Mouse (Mus musculus) myocyte (in vitro differentiated cells): ENCODE results near the gene Fam78b. TPM values are rescaled to one million over a fixed set of nuclear protein-coding genes. Genes with fewer than 3 reads are reported as not detected.

Source experiments
- H3K27me3 ChIP-seq: one replicate; pipeline ENCODE4 v1.6.1; 2011; ENCODE audit not compliant: control insufficient read depth, insufficient read depth, insufficient read length
- H3K36me3 ChIP-seq: one replicate; pipeline ENCODE4 v1.6.1; 2011; ENCODE audit not compliant: control insufficient read depth, insufficient read depth
- H3K4me2 ChIP-seq: one replicate; pipeline ENCODE4 v1.6.1; 2011; ENCODE audit warnings: low read depth, control low read depth
- H3K4me3 ChIP-seq: one replicate; pipeline ENCODE4 v1.5.1; 2011; ENCODE audit warnings: mild to moderate bottlenecking, control low read depth, moderate library complexity
- H3K79me2 ChIP-seq: one replicate; pipeline ENCODE4 v1.6.1; 2011; ENCODE audit not compliant: control insufficient read depth, insufficient read depth
- H3ac ChIP-seq: one replicate; pipeline ENCODE4 v1.6.1; 2011; ENCODE audit not compliant: control insufficient read depth, insufficient read length
- CEBPB ChIP-seq: IDR thresholded peaks from 2 replicates; pipeline ENCODE4 v1.6.1; 2011; ENCODE audit warnings: mild to moderate bottlenecking, moderate library complexity; ENCODE audit not compliant: poor library complexity, insufficient read depth, severe bottlenecking
- E2F4 ChIP-seq: IDR thresholded peaks from one replicate; pipeline ENCODE4 v1.6.1; 2011; ENCODE audit warnings: mild to moderate bottlenecking, control low read depth, moderate library complexity; ENCODE audit not compliant: insufficient read depth
- MAX ChIP-seq: IDR thresholded peaks from one replicate; pipeline ENCODE4 v1.6.1; 2011; ENCODE audit warnings: low read depth, mild to moderate bottlenecking, control low read depth
- MYOD1 ChIP-seq, 3 experiments: IDR thresholded peaks; one replicate each; pipeline ENCODE4 v1.6.1; 2011; ENCODE audit warnings: control low read depth in 2 of 3, low read depth in 2 of 3, mild to moderate bottlenecking in 2 of 3, moderate library complexity in 1 of 3; ENCODE audit not compliant: insufficient read length in 2 of 3, control insufficient read depth in 1 of 3
- MYOG ChIP-seq, 3 experiments: IDR thresholded peaks; one replicate each; pipeline ENCODE4 v1.6.1; 2011; ENCODE audit warnings: control low read depth in 2 of 3, low read depth in 2 of 3, mild to moderate bottlenecking in 2 of 3; ENCODE audit not compliant: insufficient read length in 2 of 3, control insufficient read depth in 1 of 3, insufficient read depth in 1 of 3
- POLR2A ChIP-seq: IDR thresholded peaks from one replicate; pipeline ENCODE4 v1.6.1; 2011; ENCODE audit warnings: low read depth, mild to moderate bottlenecking, control low read depth, moderate library complexity; ENCODE audit not compliant: insufficient read length
- POLR2AphosphoS2 ChIP-seq: IDR thresholded peaks from one replicate; pipeline ENCODE4 v1.6.1; 2011; ENCODE audit warnings: low read depth, control low read depth; ENCODE audit not compliant: insufficient read length
- REST ChIP-seq: IDR thresholded peaks from one replicate; pipeline ENCODE4 v1.6.1; 2011; ENCODE audit warnings: mild to moderate bottlenecking, control low read depth, moderate library complexity; ENCODE audit not compliant: insufficient read depth, insufficient read length
- SRF ChIP-seq: IDR thresholded peaks from one replicate; pipeline ENCODE4 v1.6.1; 2011; ENCODE audit warnings: low read depth; ENCODE audit not compliant: control insufficient read depth, insufficient read length
- TCF12 ChIP-seq: IDR thresholded peaks from one replicate; pipeline ENCODE4 v1.6.1; 2011; ENCODE audit warnings: mild to moderate bottlenecking, control low read depth; ENCODE audit not compliant: poor library complexity, insufficient read depth, severe bottlenecking
- TCF3 ChIP-seq: IDR thresholded peaks from one replicate; pipeline ENCODE4 v1.6.1; 2011; ENCODE audit warnings: low read depth, control low read depth; ENCODE audit not compliant: insufficient read length
- USF1 ChIP-seq: IDR thresholded peaks from one replicate; pipeline ENCODE4 v1.6.1; 2011; ENCODE audit warnings: low read depth, mild to moderate bottlenecking, control low read depth, moderate library complexity
- polyA plus RNA-seq: library from polyadenylated mRNA; unstranded; fragments of >200 nt; fragmentation: generic; extraction: Trizol; gene quantifications from one replicate; pipeline ENCODE4 v1.2.1, GENCODE M21; 2012; ENCODE audit warnings: missing spikeins

Gene Fam78b
- polyA plus RNA-seq, 1 experiment: 0.92 TPM

DNA sequence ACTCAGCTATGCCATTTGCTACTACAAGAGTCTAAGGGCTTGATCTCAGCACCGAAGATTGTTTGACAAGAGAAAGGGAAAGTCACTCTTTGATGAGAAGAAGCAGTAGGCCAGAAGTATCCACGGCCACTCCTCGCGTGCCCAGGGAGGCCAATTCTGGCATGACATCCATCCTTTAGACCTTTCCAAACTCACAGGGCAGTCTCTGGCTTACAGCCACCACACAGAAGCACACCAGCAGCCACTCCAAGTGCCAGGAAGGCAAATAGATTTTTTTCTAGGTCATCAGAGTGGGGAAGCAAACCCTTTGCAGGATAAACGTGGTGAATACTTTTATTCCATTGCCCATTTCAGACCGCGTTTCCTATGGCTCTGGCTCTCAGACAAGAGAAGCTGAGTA is 97.5 kb downstream of the Fam78b start:
- Histone ChIP-seq H3ac (no peak overlapping the region), H3K36me3 (no peaks in the 10 kb centered on the region), H3K79me2 (no peaks in the 10 kb centered on the region), H3K4me3 (no peak overlapping the region), H3K27me3 (no peaks in the 10 kb centered on the region), H3K4me2 (no peak overlapping the region)
- TF ChIP-seq POLR2AphosphoS2: no peak
- no peak for TF ChIP-seq MAX
- no peak for TF ChIP-seq POLR2A
- no peak for TF ChIP-seq SRF
- TF ChIP-seq E2F4: no peak
- TF ChIP-seq TCF3: no peak
- TF ChIP-seq USF1: no peak
- no peak for TF ChIP-seq MYOG (IDR thresholded peaks at IDR 0.05; ENCODE audit: control insufficient read depth in 1 of 3, insufficient read depth in 1 of 3, insufficient read length in 2 of 3, low read depth in 2 of 3)
- TF ChIP-seq CEBPB: no peak
- no peak for TF ChIP-seq REST
- TF ChIP-seq TCF12: no peak
- no peak for TF ChIP-seq MYOD1 (IDR thresholded peaks at IDR 0.05; ENCODE audit: control insufficient read depth in 1 of 3, insufficient read length in 2 of 3, low read depth in 2 of 3)

DNA sequence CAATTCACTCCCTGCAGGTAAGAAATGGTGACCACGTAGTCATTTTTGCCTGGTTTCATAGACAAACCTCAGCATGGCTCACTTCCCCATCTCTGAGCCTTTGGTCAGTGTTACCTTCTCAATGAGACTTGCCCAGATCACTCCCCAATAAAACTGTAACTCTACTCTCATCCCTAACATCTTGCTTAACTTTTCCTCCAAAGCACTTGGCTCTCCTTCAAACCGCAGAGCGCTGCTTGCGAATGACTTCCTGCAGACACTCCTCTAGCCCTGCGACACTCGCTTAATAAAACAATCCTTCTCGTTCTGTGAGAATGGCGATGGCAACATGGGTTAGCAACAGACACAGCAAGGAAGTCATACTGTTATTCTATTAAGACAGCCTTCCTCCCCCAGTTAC is 100.8 kb downstream of the Fam78b start:
- no peak overlapping the region for H3K4me3 ChIP-seq
- H3K36me3 ChIP-seq: no peaks in the 10 kb centered on the region
- no peaks in the 10 kb centered on the region for H3K27me3 ChIP-seq
- no peak overlapping the region for H3ac ChIP-seq
- no peaks in the 10 kb centered on the region for H3K79me2 ChIP-seq
- no peak for TF ChIP-seq CEBPB
- peak overlapping the region; percentile 1 for H3K4me2 ChIP-seq

- Histone ChIP-seq H3K4me3 (no peak overlapping the region), H3K36me3 (no peaks in the 10 kb centered on the region), H3K4me2 (peak overlapping the region; percentile 1), H3K27me3 (no peaks in the 10 kb centered on the region), H3ac (no peak overlapping the region), H3K79me2 (no peaks in the 10 kb centered on the region)
- TF ChIP-seq POLR2AphosphoS2: no peak
- TF ChIP-seq MAX: no peak
- no peak for TF ChIP-seq TCF3
- no peak for TF ChIP-seq MYOG (IDR thresholded peaks at IDR 0.05; ENCODE audit: control insufficient read depth in 1 of 3, insufficient read depth in 1 of 3, insufficient read length in 2 of 3, low read depth in 2 of 3)
- no peak for TF ChIP-seq E2F4
Observed at GRCm38 (mm10) chr1:167102566-167102965, 101.3 kb downstream of the Fam78b start.

- no peaks in the 10 kb centered on the region for H3K27me3 ChIP-seq
- no peaks in the 10 kb centered on the region for H3K79me2 ChIP-seq
- no peak overlapping the region for H3ac ChIP-seq
- no peaks in the 10 kb centered on the region for H3K36me3 ChIP-seq
- TF ChIP-seq SRF (no peak), TCF3 (no peak), E2F4 (no peak), MAX (no peak), POLR2A (no peak), USF1 (no peak), TCF12 (no peak), CEBPB (no peak), MYOG (IDR thresholded peaks at IDR 0.05; ENCODE audit: control insufficient read depth in 1 of 3, insufficient read depth in 1 of 3, insufficient read length in 2 of 3, low read depth in 2 of 3) (no peak), REST (no peak), MYOD1 (IDR thresholded peaks at IDR 0.05; ENCODE audit: control insufficient read depth in 1 of 3, insufficient read length in 2 of 3, low read depth in 2 of 3) (no peak), POLR2AphosphoS2 (no peak)
- no peak overlapping the region for H3K4me3 ChIP-seq
- no peak overlapping the region for H3K4me2 ChIP-seq
Observed at GRCm38 (mm10) chr1:167104956-167105626, 103.9 kb downstream of the Fam78b start.

- Histone ChIP-seq H3K4me2 (no peak overlapping the region), H3K36me3 (no peaks in the 10 kb centered on the region), H3K27me3 (no peaks in the 10 kb centered on the region), H3K79me2 (no peaks in the 10 kb centered on the region), H3K4me3 (no peak overlapping the region), H3ac (no peak overlapping the region)
- TF ChIP-seq REST: no peak
- no peak for TF ChIP-seq TCF3
- no peak for TF ChIP-seq SRF
- no peak for TF ChIP-seq POLR2AphosphoS2
- TF ChIP-seq POLR2A: no peak
- TF ChIP-seq MYOD1 (IDR thresholded peaks at IDR 0.05; ENCODE audit: control insufficient read depth in 1 of 3, insufficient read length in 2 of 3, low read depth in 2 of 3): no peak
- TF ChIP-seq CEBPB: no peak
- no peak for TF ChIP-seq MYOG (IDR thresholded peaks at IDR 0.05; ENCODE audit: control insufficient read depth in 1 of 3, insufficient read depth in 1 of 3, insufficient read length in 2 of 3, low read depth in 2 of 3)
Observed at GRCm38 (mm10) chr1:167105916-167106315, 104.7 kb downstream of the Fam78b start.
